Mouse (Mus musculus): ENCODE results near the gene Pgm2. TPM values are rescaled to one million over a fixed set of nuclear protein-coding genes. Genes with fewer than 3 reads are reported as not detected.

Gene Pgm2
- 38.1 and 39.0 TPM in 2 replicates for polyA plus RNA-seq (2015; fragmentation: Nextera tagmentation; extraction: Ambion mirVana)

DNA sequence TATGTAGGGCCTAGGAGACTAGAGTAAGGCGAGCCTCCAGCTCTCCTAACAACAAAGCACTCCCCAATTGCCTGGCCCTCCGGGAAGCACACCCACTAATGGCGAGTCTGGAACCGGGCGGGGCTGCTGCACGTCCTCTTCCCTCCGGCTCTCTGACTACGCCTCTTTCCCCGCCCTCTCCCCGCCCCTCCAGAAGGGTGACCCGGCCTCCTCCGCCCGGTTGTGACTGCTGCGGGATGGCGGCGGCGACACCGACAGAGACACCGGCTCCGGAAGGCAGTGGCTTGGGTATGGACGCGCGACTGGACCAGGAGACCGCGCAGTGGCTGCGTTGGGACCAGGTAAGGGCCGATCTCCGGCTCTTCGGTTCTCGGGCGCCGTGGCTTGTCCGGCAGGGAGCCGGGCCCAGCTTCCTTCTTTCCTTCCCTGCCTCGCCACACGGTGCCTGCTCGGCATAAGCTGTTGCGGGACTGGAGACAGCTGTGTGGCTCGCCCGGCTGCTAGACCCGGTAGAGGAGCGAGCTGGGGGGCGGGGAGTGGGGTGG is at the start of gene Pgm2:
Gene Pgm2, plus strand, starts transcription at position 203 of the 545 bp plus-strand sequence.
- no peaks in the 10 kb centered on the region for H3K9me3 ChIP-seq (replicated peaks)
- H3K36me3 ChIP-seq: peaks cover 10% of the 10 kb centered on the region
- H3K27ac ChIP-seq: peak within 1 kb of the TSS; percentile 61
- H3K4me3 ChIP-seq (replicated peaks): peak within 1 kb of the TSS; percentile 72
- peaks cover 20% of the 10 kb centered on the region for H3K4me1 ChIP-seq
- no peaks in the 10 kb centered on the region for H3K27me3 ChIP-seq
- H3K4me2 ChIP-seq: peak within 1 kb of the TSS; percentile 76
- H3K9ac ChIP-seq: peak within 1 kb of the TSS; percentile 68
- WGBS: under 1% methylated on average over 41 of the region's 43 CpGs
- peak; percentile 95 for ATAC-seq (replicated peaks; ENCODE audit: low FRiP score)

- H3K36me3 ChIP-seq: no peaks in the 10 kb centered on the region
- peaks cover 15% of the 10 kb centered on the region for H3K4me1 ChIP-seq
- no peak overlapping the region for H3K27ac ChIP-seq
- H3K4me2 ChIP-seq: no peak overlapping the region
- H3K9me3 ChIP-seq (replicated peaks): no peaks in the 10 kb centered on the region
- WGBS: 70% methylated on average over 5 of the region's 5 CpGs
- H3K9ac ChIP-seq: no peak overlapping the region
- ATAC-seq (replicated peaks; ENCODE audit: low FRiP score): no peak
- H3K4me3 ChIP-seq (replicated peaks): no peak overlapping the region
- no peaks in the 10 kb centered on the region for H3K27me3 ChIP-seq
These were observed 48.9 kb upstream of the Pgm2 start for GRCm38 (mm10) chr5:64043694-64044453.

DNA sequence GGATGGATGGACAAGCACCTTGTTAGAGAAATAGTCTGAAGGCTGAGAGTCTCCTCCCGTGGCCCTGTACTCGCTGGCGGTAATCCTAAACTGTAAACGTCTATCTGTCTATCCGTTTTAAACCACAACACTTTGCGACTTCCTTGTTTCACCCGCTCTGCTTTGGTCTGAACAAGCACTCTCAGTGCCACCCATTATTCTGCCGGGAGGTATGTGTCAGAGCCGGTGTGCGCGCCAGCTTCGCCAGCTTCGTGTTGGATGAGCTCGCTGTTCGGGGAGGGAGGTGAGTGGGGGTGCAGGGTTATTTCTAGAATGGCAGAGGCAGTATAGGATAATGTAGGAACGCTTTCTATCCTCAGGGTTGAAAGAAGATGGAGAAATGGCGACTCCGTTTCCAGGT is 48.0 kb upstream of the Pgm2 start:
- no peaks in the 10 kb centered on the region for H3K36me3 ChIP-seq
- no peak overlapping the region for H3K27ac ChIP-seq
- H3K4me1 ChIP-seq: peaks cover 15% of the 10 kb centered on the region
- H3K9ac ChIP-seq: no peak overlapping the region
- WGBS: 85% methylated on average over 18 of the region's 18 CpGs
- ATAC-seq (replicated peaks; ENCODE audit: low FRiP score): no peak
- H3K4me3 ChIP-seq (replicated peaks): no peak overlapping the region
- H3K4me2 ChIP-seq: no peak overlapping the region
- H3K27me3 ChIP-seq: no peaks in the 10 kb centered on the region
- H3K9me3 ChIP-seq (replicated peaks): no peaks in the 10 kb centered on the region

GRCm38 (mm10) chr5:64045502-64045901 is 47.2 kb upstream of the Pgm2 start:
- WGBS: 35% methylated on average over 8 of the region's 8 CpGs
- Histone ChIP-seq H3K4me3 (replicated peaks) (no peak overlapping the region), H3K9me3 (replicated peaks) (no peaks in the 10 kb centered on the region), H3K36me3 (no peaks in the 10 kb centered on the region), H3K27me3 (no peaks in the 10 kb centered on the region), H3K4me1 (peaks cover 15% of the 10 kb centered on the region), H3K4me2 (peak overlapping the region; percentile 24), H3K27ac (0 out of 2 replicates have a peak overlapping the region, but pooled peaks have one; percentile 14), H3K9ac (no peak overlapping the region)
- ATAC-seq (replicated peaks; ENCODE audit: low FRiP score): peak; percentile 85

DNA sequence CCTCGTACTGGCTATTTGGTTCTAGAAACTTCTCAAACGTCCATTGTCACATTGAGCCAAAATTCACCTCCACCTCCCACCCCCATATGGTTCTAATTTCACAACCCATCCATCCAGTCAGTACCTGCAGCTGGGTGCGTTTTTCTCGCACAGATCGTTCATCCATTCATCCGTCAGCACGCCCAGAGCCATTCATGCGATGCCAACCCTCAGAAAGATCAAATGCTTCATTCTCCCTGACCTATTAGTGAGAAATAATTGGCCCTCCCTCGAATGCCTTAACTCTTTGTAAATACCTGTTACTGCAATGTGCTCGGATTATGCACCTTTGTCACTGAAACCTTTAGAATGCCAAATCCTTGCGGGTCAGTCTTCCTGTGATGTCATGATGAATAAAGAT is 45.8 kb upstream of the Pgm2 start:
- H3K4me2 ChIP-seq: no peak overlapping the region
- H3K27ac ChIP-seq: no peak overlapping the region
- no peaks in the 10 kb centered on the region for H3K36me3 ChIP-seq
- WGBS: 51% methylated on average over 11 of the region's 11 CpGs
- H3K9ac ChIP-seq: no peak overlapping the region
- no peak for ATAC-seq (replicated peaks; ENCODE audit: low FRiP score)
- H3K27me3 ChIP-seq: no peaks in the 10 kb centered on the region
- peaks cover 15% of the 10 kb centered on the region for H3K4me1 ChIP-seq
- no peaks in the 10 kb centered on the region for H3K9me3 ChIP-seq (replicated peaks)
- H3K4me3 ChIP-seq (replicated peaks): no peak overlapping the region

GRCm38 (mm10) chr5:64047921-64048320 is 44.8 kb upstream of the Pgm2 start:
- Histone ChIP-seq H3K4me1 (peaks cover 15% of the 10 kb centered on the region), H3K4me3 (replicated peaks) (no peak overlapping the region), H3K9ac (no peak overlapping the region), H3K27me3 (no peaks in the 10 kb centered on the region), H3K4me2 (no peak overlapping the region), H3K36me3 (no peaks in the 10 kb centered on the region), H3K9me3 (replicated peaks) (no peaks in the 10 kb centered on the region), H3K27ac (no peak overlapping the region)
- no peak for ATAC-seq (replicated peaks; ENCODE audit: low FRiP score)
- WGBS: 64% methylated on average over 6 of the region's 6 CpGs

DNA sequence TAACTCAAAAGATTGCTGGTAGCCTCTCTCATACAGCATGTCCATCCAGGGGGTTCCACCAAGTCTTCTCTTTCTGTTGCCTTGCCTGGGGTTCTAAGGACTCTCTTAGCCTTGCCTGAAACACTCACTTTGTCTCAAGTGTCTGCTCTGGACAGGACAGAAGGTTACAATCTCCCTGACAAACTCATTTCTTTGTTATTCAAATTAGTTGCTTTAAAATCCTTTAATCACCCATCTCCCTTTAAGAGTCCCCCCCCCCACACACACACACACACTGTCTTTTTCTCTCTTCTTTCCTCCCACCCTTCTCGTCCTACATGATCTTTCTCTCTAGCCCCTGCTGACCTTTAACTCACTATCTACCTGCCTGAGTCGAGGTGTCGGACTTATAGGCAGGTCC is 44.1 kb upstream of the Pgm2 start:
- Histone ChIP-seq H3K27me3 (no peaks in the 10 kb centered on the region), H3K36me3 (no peaks in the 10 kb centered on the region), H3K4me2 (no peak overlapping the region), H3K27ac (no peak overlapping the region), H3K4me3 (replicated peaks) (no peak overlapping the region), H3K9ac (no peak overlapping the region), H3K9me3 (replicated peaks) (no peaks in the 10 kb centered on the region), H3K4me1 (peaks cover 15% of the 10 kb centered on the region)
- WGBS: 72% methylated on average over 3 of the region's 3 CpGs
- no peak for ATAC-seq (replicated peaks; ENCODE audit: low FRiP score)

DNA sequence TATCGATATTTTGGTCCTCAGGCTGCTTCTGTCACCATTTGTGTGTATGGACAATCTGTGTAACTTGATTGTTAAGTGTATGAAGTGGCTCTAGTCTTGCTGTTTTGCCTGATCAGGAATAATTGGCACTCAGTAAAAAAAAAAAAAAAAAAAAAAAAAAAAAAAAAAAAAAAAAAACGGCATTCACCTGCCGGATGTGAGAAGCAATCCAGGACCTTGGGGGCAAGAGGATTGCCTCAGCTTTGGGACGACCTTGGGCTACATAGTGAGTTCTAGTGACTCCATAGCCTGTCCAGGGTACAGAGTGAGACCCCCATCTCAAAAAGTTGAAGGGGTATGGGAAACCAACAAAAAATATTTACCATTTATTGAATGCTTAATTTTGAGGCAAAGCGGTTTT is 43.5 kb upstream of the Pgm2 start:
- H3K27me3 ChIP-seq: no peaks in the 10 kb centered on the region
- no peak overlapping the region for H3K9ac ChIP-seq
- no peak overlapping the region for H3K27ac ChIP-seq
- H3K4me3 ChIP-seq (replicated peaks): no peak overlapping the region
- 78% methylated on average over 5 of the region's 5 CpGs for WGBS
- H3K9me3 ChIP-seq (replicated peaks): no peaks in the 10 kb centered on the region
- no peak for ATAC-seq (replicated peaks; ENCODE audit: low FRiP score)
- H3K36me3 ChIP-seq: no peaks in the 10 kb centered on the region
- peaks cover 15% of the 10 kb centered on the region for H3K4me1 ChIP-seq
- no peak overlapping the region for H3K4me2 ChIP-seq

DNA sequence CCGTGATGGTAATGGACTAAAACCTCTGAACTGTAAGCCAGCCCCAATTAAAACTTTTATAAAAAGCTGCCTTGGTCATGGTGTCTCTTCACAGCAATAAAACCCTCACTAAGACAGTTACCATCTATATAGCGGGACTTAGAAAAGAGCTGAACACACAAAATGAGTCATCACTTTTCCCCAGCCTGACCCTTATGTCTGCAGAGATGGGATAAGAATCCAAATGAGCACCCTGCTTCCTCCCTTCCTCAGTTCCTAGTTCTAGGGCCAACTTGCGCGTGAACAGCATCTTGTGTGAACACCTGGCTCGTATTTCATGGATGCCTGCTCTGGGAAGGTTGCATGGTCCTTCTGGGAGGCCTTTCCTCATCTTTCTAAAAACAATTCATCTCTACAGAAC is 39.7 kb upstream of the Pgm2 start:
- H3K4me2 ChIP-seq: no peak overlapping the region

DNA sequence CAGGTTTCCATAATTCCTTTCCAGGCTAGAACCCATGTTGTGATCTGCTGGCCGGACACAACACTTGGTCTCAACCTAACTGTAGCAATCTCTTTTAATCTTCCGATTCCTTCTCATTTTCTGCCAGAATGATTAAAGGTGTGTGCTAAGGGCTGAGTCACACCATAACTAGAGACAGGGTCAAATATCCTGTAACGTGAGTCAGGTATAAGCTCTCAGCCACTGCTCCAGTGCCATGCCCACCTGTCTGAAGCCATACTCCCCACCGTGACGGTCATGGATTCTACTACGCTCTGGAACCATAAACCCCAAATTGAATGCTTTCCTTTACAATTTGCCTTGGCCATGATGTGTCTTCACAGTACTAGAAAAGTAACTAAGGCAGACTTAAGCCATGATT is 36.5 kb upstream of the Pgm2 start:
- ATAC-seq (replicated peaks; ENCODE audit: low FRiP score): peak; percentile 66; the same call in 1 of the 2 replicates
- 66% methylated on average over 6 of the region's 6 CpGs for WGBS
- Histone ChIP-seq H3K36me3 (no peaks in the 10 kb centered on the region; the same call in 1 of the 2 replicates), H3K4me3 (replicated peaks) (no peak overlapping the region), H3K4me2 (no peak overlapping the region), H3K4me1 (no peaks in the 10 kb centered on the region), H3K9ac (no peak overlapping the region), H3K9me3 (replicated peaks) (no peaks in the 10 kb centered on the region), H3K27me3 (no peaks in the 10 kb centered on the region), H3K27ac (no peak overlapping the region)

More for the DNA sequence above, 39.7 kb upstream of the Pgm2 start:
- 86% methylated on average over 5 of the region's 5 CpGs for WGBS
- Histone ChIP-seq H3K4me3 (replicated peaks) (no peak overlapping the region), H3K9ac (no peak overlapping the region), H3K27me3 (no peaks in the 10 kb centered on the region), H3K36me3 (no peaks in the 10 kb centered on the region; the same call in 1 of the 2 replicates), H3K4me1 (0 out of 2 replicates have a peak, but pooled peaks cover under 1% of the 10 kb centered on the region), H3K9me3 (replicated peaks) (no peaks in the 10 kb centered on the region), H3K27ac (no peak overlapping the region)
- ATAC-seq (replicated peaks; ENCODE audit: low FRiP score): no peak

DNA sequence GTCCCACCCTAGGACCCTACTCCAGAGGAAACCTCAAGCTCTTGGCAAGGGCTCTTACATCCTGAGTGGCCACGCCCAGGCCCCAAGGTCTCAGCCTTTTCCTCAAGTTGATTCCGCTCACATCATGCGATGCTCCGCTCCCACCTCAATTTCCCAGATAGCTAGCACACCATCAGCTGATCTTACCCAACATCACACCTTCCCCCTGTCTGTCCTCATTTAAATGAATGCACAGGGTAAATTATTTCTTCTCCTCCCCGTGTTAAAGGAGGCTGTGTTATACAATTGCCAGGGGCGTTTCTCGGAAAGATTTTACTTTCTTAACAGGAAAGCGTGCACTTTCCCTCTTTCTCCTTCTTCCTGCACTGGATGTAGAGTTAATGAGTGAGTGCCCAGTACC is 31.9 kb upstream of the Pgm2 start:
- Histone ChIP-seq H3K9ac (no peak overlapping the region), H3K4me2 (no peak overlapping the region), H3K36me3 (no peaks in the 10 kb centered on the region), H3K9me3 (replicated peaks) (no peaks in the 10 kb centered on the region), H3K4me1 (peaks cover 12% of the 10 kb centered on the region), H3K27ac (no peak overlapping the region), H3K27me3 (no peaks in the 10 kb centered on the region), H3K4me3 (replicated peaks) (no peak overlapping the region)
- 91% methylated on average over 8 of the region's 8 CpGs for WGBS
- ATAC-seq (replicated peaks; ENCODE audit: low FRiP score): no peak

- no peak for ATAC-seq (replicated peaks; ENCODE audit: low FRiP score)
- 80% methylated on average over 7 of the region's 7 CpGs for WGBS
These were observed 31.1 kb upstream of the Pgm2 start for GRCm38 (mm10) chr5:64061643-64062042.

More at GRCm38 (mm10) chr5:64061643-64062042, 31.1 kb upstream of the Pgm2 start:
- Histone ChIP-seq H3K36me3 (no peaks in the 10 kb centered on the region), H3K27ac (no peak overlapping the region), H3K27me3 (no peaks in the 10 kb centered on the region), H3K4me1 (peaks cover 12% of the 10 kb centered on the region), H3K9me3 (replicated peaks) (no peaks in the 10 kb centered on the region), H3K4me2 (no peak overlapping the region), H3K4me3 (replicated peaks) (no peak overlapping the region), H3K9ac (no peak overlapping the region)
